Mouse (Mus musculus): Measurements from ENCODE around the gene Ankrd10.
A peak's percentile ranks its signal among the peaks of the same experiment; 100 is the strongest.

- no peak for TF ChIP-seq CTCF (IDR thresholded peaks at IDR 0.05; ENCODE audit: borderline replicate concordance, extremely low read depth, insufficient read depth, insufficient read length)
- peak; percentile 35; the same call in 1 of the 2 replicates for TF ChIP-seq POLR2A (IDR thresholded peaks at IDR 0.05; ENCODE audit: borderline replicate concordance, extremely low read depth, insufficient read depth, insufficient read length, poor library complexity, severe bottlenecking)
These were observed 462 bp downstream of the Ankrd10 start for GRCm38 (mm10) chr8:11635012-11635577.

Data from brain, embryonic 14.5 days (tissue).